Mouse (Mus musculus) neural tube, embryonic 12.5 days (tissue): Measurements from ENCODE around the gene Tas2r135. TPM values are rescaled to one million over a fixed set of nuclear protein-coding genes. Genes with fewer than 3 reads are reported as not detected.

Source experiments
- ATAC-seq: fragments of 200-750 bp; cut with Nextera tagmentation; 2 replicates; pipeline ENCODE4 v1.8.0; 2017; ENCODE audit warnings: low read depth, mild to moderate bottlenecking, moderate TSS enrichment, moderate library complexity; ENCODE audit not compliant: low FRiP score
- H3K27ac ChIP-seq: fragments of 300-500 bp; sonication (generic); 2 replicates; pipeline ENCODE4 v1.5.1; 2016
- H3K27me3 ChIP-seq: fragments of 300-500 bp; sonication (generic); replicated peaks from 2 replicates; pipeline ENCODE4 v1.6.1; 2016; ENCODE audit warnings: mild to moderate bottlenecking
- H3K36me3 ChIP-seq: fragments of 300-500 bp; sonication (generic); 2 replicates; pipeline ENCODE4 v1.6.1; 2016; ENCODE audit warnings: mild to moderate bottlenecking
- H3K4me1 ChIP-seq: fragments of 300-500 bp; sonication (generic); 2 replicates; pipeline ENCODE4 v1.6.1; 2016
- H3K4me2 ChIP-seq: fragments of 300-500 bp; sonication (generic); replicated peaks from 2 replicates; pipeline ENCODE4 v1.6.1; 2016; ENCODE audit warnings: mild to moderate bottlenecking
- H3K4me3 ChIP-seq: fragments of 300-500 bp; sonication (generic); 2 replicates; pipeline ENCODE4 v1.5.1; 2016
- H3K9ac ChIP-seq: fragments of 300-500 bp; sonication (generic); 2 replicates; pipeline ENCODE4 v1.6.1; 2016; ENCODE audit warnings: mild to moderate bottlenecking
- H3K9me3 ChIP-seq: fragments of 300-500 bp; sonication (generic); 2 replicates; pipeline ENCODE4 v1.6.1; 2016; ENCODE audit warnings: mild to moderate bottlenecking
- WGBS: fragments of 180-500 bp; shearing (Covaris S2); methylation state at CpG from one replicate; pipeline ENCODE4 v1.1.7; 2016; 5-methylcytosine and 5-hydroxymethylcytosine counted together
- polyA plus RNA-seq: library from polyadenylated mRNA; unstranded; fragments of >200 nt; fragmentation: Nextera tagmentation; extraction: Ambion mirVana; gene quantifications from 2 replicates; pipeline ENCODE4 v1.2.1, GENCODE M21; 2016

The Tas2r135 gene
- polyA plus RNA-seq, 1 experiment from 2014 or later: not detected

DNA sequence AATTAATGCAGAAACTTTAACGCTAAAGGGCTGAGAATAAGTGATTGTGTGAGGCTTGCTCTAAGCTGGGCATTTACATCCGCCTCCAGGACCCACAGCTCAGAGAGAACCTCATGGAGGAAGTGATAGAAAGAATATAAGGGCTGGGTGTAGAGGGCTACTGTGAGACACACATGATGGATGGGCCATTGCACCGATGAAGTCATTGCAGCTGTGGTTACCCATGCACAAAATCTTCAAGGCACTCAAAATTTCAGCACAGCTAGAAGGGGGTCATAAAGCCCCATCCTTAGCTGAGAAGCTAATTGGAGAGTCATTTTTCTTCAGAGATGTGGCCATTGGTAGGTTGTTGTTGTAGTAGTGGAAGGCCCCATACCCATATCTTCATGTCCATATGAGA is 6.9 kb upstream of the Tas2r135 start:
- 82% methylated on average over 3 of the region's 3 CpGs for WGBS

DNA sequence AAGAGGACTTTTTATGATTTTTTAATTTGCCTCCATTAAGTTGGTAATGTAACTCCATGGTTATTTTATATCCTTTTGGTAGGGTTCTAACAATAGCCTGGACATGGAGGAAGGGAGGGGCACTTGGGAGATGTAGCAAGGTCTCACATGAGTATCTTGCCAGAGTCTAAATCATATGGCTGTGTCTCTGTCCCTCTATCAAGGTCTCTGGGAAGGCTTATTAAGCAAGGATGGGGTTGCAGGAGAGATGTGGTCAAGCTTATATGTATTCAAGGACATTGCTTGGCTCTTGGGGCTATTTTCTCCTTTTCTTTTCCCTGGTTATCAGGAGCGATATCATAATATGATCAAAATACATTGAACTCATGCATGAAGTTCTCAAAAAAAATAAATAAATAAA is 6.2 kb upstream of the Tas2r135 start:
- no peak for ATAC-seq
- H3K9me3 ChIP-seq: no peaks in the 10 kb centered on the region
- WGBS: 90% methylated on average over 1 of the region's 1 CpGs
- no peak overlapping the region for H3K4me2 ChIP-seq
- H3K36me3 ChIP-seq: no peaks in the 10 kb centered on the region
- H3K27ac ChIP-seq: no peak overlapping the region
- H3K4me3 ChIP-seq: no peak overlapping the region
- H3K4me1 ChIP-seq: no peaks in the 10 kb centered on the region
- no peak overlapping the region for H3K9ac ChIP-seq
- no peaks in the 10 kb centered on the region for H3K27me3 ChIP-seq

More for the DNA sequence above, 6.9 kb upstream of the Tas2r135 start:
- Histone ChIP-seq H3K9me3 (no peaks in the 10 kb centered on the region), H3K36me3 (no peaks in the 10 kb centered on the region), H3K4me1 (no peaks in the 10 kb centered on the region), H3K9ac (no peak overlapping the region), H3K4me2 (no peak overlapping the region), H3K27ac (no peak overlapping the region), H3K4me3 (no peak overlapping the region), H3K27me3 (no peaks in the 10 kb centered on the region)
- ATAC-seq: no peak

DNA sequence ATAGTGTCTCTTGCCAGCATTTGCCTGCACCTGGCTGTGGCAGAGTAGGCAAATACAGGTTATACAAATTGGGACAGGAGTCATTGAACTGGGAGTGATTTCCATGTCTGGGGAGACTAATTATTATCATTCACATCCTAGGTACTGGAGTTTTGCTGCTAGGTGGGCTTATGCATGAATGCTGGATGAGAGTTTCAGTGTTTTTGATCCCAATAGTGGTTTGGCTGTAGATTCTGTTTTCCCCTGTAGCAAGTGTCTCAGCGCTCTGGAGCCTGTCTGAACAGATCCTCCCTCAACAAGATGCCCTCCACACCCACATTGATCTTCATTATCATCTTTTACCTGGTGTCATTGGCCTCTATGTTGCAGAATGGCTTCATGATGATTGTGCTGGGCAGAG is 5.3 kb upstream of the Tas2r135 start, which contains the start of gene Tas2r143:
Gene Tas2r143 (plus strand): TSS at position 301 of the 400 bp plus-strand sequence.
- no peaks in the 10 kb centered on the region for H3K9me3 ChIP-seq
- no peak within 1 kb of the TSS for H3K9ac ChIP-seq
- WGBS: 78% methylated on average over 1 of the region's 1 CpGs
- ATAC-seq: no peak
- no peaks in the 10 kb centered on the region for H3K4me1 ChIP-seq
- H3K27me3 ChIP-seq: no peaks in the 10 kb centered on the region
- H3K4me2 ChIP-seq: no peak within 1 kb of the TSS
- H3K36me3 ChIP-seq: no peaks in the 10 kb centered on the region
- no peak within 1 kb of the TSS for H3K4me3 ChIP-seq
- H3K27ac ChIP-seq: no peak within 1 kb of the TSS

DNA sequence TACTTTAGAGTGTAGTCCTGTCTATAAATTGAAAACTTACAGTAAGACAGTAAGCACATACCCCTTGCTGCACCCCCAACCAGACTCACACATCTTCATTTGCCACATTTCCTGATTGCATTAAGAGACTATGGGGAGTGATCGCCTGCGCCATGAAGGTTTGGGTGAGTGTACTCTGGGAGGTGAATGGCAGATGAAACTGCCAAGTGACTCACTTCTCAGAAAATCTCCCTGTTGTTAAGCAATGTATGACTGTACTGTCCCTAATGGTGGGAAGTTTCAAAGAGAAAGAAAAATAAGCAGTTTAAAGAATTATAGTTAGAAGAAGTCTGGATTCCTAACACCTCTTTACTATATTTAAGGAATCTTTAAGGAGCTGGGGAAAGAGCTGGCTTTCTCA is 14.2 kb downstream of the Tas2r135 start:
- H3K27ac ChIP-seq: no peak overlapping the region
- no peak for ATAC-seq
- H3K4me1 ChIP-seq: no peaks in the 10 kb centered on the region
- WGBS: 89% methylated on average over 2 of the region's 2 CpGs
- no peak overlapping the region for H3K4me3 ChIP-seq
- H3K36me3 ChIP-seq: no peaks in the 10 kb centered on the region
- H3K9ac ChIP-seq: no peak overlapping the region
- no peaks in the 10 kb centered on the region for H3K9me3 ChIP-seq
- H3K27me3 ChIP-seq: no peaks in the 10 kb centered on the region
- H3K4me2 ChIP-seq: no peak overlapping the region

DNA sequence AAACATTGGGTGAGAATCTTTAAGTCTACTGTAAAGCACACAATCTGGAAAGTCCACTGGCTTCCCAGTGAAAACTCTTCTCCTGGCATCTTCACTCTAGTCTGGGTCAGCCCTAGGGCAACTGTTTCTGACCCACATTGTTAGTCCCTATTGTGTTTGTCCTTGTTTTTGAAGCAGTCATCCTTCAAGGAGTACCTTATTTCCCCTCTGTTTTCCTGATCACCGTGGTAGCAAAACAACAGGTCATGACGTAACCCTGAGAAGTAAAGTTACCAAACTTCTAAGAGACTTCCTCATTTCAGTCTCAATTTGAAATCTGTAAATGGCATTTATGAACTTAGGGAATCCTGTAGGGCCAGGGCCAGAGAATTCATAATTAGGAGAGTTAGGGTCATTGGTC is 16.2 kb downstream of the Tas2r135 start:
- Histone ChIP-seq H3K9me3 (no peaks in the 10 kb centered on the region), H3K27ac (no peak overlapping the region), H3K4me3 (no peak overlapping the region), H3K36me3 (no peaks in the 10 kb centered on the region), H3K4me1 (no peaks in the 10 kb centered on the region), H3K27me3 (no peaks in the 10 kb centered on the region), H3K4me2 (no peak overlapping the region), H3K9ac (no peak overlapping the region)
- WGBS: 82% methylated on average over 2 of the region's 2 CpGs
- ATAC-seq: no peak

DNA sequence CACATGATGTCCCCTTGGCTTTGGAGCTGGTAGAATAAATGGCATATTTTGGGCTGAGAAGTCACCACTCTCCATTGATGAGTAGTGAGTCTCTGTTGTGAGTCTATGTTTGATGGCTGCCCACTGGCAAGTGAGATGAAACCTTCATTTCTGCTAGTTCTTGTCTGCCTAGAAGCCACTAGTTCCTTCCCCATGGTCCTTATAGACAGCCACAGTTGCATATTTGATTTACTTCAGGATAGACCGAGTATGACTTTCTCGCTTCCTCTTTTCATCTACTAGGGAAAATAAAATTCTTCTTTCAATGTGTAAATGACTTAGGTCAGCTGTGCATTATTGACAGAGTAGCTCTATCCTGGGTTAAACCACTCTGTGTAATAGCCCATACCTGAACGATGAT is 19.2 kb downstream of the Tas2r135 start:
- no peak for ATAC-seq
- no peak overlapping the region for H3K9ac ChIP-seq
- H3K4me3 ChIP-seq: no peak overlapping the region
- no peaks in the 10 kb centered on the region for H3K36me3 ChIP-seq
- H3K27ac ChIP-seq: no peak overlapping the region
- H3K4me1 ChIP-seq: no peaks in the 10 kb centered on the region
- H3K4me2 ChIP-seq: no peak overlapping the region
- H3K9me3 ChIP-seq: no peaks in the 10 kb centered on the region
- 91% methylated on average over 3 of the region's 3 CpGs for WGBS
- H3K27me3 ChIP-seq: no peaks in the 10 kb centered on the region

DNA sequence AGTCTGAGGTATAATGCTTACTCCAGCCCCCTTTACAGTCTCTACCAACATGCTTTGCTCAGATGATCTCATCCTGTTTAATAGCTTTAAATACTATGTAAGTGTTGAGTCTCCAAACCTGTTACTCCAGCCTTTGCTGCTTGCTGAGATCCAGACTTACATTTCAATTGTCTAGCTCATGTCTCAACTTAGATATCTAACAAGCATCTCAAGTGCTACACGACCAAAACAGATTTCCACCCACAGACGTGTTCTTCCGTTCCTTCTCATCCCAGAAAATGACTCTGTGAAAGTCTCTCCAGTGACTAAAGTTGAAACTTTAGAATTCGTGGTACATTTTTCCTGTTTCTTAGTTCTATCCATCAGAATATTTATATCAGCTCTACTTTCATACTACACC is 21.1 kb downstream of the Tas2r135 start:
- no peak overlapping the region for H3K9ac ChIP-seq
- ATAC-seq: no peak
- H3K27ac ChIP-seq: no peak overlapping the region
- no peaks in the 10 kb centered on the region for H3K4me1 ChIP-seq
- H3K4me2 ChIP-seq: no peak overlapping the region
- H3K36me3 ChIP-seq: no peaks in the 10 kb centered on the region
- no peak overlapping the region for H3K4me3 ChIP-seq
- no peaks in the 10 kb centered on the region for H3K9me3 ChIP-seq
- WGBS: 90% methylated on average over 4 of the region's 4 CpGs
- no peaks in the 10 kb centered on the region for H3K27me3 ChIP-seq

DNA sequence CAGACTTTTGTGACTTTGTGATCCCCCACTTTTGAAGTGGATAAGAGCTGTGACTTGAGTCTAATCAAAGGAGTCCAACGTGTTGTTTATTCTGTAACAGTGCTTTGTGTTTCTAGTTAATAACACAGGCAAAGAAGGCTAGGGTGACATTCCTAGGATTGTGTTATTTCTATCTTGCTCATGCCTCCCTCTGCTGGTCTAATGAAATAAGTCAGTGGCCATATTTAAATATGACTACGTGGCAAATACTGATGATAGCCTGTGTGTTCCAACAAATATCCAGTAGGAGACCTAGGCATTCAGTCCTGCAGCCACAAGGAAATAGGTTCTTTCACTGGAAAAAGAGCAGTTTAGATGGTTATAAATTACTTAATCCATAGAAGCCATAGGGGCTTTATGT is 28.3 kb downstream of the Tas2r135 start:
- Histone ChIP-seq H3K4me2 (no peak overlapping the region), H3K4me3 (no peak overlapping the region), H3K4me1 (no peaks in the 10 kb centered on the region), H3K9me3 (no peaks in the 10 kb centered on the region), H3K36me3 (no peaks in the 10 kb centered on the region), H3K27ac (no peak overlapping the region), H3K9ac (no peak overlapping the region), H3K27me3 (no peaks in the 10 kb centered on the region)
- 73% methylated on average over 2 of the region's 2 CpGs for WGBS
- ATAC-seq: no peak

DNA sequence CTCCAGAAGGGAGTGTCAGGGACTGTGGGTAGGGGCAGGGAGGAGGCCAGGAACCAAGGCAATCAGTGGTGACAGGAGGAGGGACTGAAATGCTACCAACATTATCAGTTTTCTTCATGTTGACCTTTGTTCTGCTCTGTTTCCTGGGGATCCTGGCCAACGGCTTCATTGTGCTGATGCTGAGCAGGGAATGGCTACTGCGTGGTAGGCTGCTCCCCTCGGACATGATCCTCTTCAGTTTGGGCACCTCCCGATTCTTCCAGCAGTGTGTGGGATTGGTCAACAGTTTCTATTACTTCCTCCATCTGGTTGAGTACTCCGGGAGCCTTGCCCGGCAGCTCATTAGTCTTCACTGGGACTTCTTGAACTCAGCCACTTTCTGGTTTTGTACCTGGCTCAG is 29.2 kb downstream of the Tas2r135 start, which contains the start of gene Tas2r126:
Gene Tas2r126 (plus strand): TSS at position 90 of the 400 bp plus-strand sequence.
- Histone ChIP-seq H3K27ac (no peak within 1 kb of the TSS), H3K4me1 (no peaks in the 10 kb centered on the region), H3K36me3 (no peaks in the 10 kb centered on the region), H3K27me3 (no peaks in the 10 kb centered on the region), H3K4me2 (no peak within 1 kb of the TSS), H3K9ac (no peak within 1 kb of the TSS), H3K9me3 (no peaks in the 10 kb centered on the region), H3K4me3 (no peak within 1 kb of the TSS)
- WGBS: 87% methylated on average over 6 of the region's 6 CpGs
- no peak for ATAC-seq

DNA sequence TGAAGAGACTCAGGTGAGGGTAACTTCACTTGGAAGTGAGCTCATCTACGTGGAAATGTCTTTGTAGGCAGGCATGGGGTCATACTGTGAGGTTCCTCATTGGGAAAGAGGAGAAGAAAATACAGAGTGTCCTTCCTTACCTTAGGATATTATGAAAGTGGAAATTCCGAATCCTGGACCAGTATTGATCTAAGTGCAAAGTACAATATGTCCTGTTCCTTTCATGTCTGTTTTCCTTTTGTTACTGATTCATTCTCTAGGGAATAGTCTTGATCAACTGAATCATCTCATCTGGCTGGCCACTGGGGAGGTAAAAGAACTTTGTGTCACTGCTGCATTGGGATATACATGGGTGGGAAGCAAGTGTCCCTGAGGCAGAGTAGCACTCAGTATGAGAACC is 30.3 kb downstream of the Tas2r135 start:
- Histone ChIP-seq H3K4me2 (no peak overlapping the region), H3K9ac (no peak overlapping the region), H3K4me1 (no peaks in the 10 kb centered on the region), H3K4me3 (no peak overlapping the region), H3K36me3 (no peaks in the 10 kb centered on the region), H3K27me3 (no peaks in the 10 kb centered on the region), H3K27ac (no peak overlapping the region), H3K9me3 (no peaks in the 10 kb centered on the region)
- 71% methylated on average over 2 of the region's 2 CpGs for WGBS
- ATAC-seq: no peak

DNA sequence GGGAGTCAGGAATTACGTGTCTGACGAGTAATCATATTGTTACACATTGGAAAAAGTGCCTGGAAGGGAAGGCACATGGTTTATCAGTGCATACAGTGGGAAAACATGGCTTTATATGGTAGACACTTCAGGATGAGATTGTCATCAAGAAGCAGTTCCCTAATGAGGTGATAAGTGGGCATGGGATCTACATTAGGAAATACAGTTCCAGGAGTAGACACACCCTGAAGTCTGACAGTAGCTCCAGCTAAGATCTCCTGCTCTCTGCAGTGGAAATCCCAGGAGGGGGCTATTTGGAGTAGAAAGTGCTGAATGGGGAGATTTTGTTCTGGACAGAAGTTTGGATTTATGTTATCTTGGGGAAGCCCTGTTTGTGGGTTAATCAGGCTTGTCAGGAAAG is 36.2 kb downstream of the Tas2r135 start:
- no peaks in the 10 kb centered on the region for H3K36me3 ChIP-seq
- H3K9ac ChIP-seq: no peak overlapping the region
- no peaks in the 10 kb centered on the region for H3K27me3 ChIP-seq
- no peaks in the 10 kb centered on the region for H3K9me3 ChIP-seq
- 77% methylated on average over 2 of the region's 2 CpGs for WGBS
- no peak overlapping the region for H3K4me2 ChIP-seq
- no peak for ATAC-seq
- H3K4me3 ChIP-seq: no peak overlapping the region
- H3K4me1 ChIP-seq: no peaks in the 10 kb centered on the region
- H3K27ac ChIP-seq: no peak overlapping the region

DNA sequence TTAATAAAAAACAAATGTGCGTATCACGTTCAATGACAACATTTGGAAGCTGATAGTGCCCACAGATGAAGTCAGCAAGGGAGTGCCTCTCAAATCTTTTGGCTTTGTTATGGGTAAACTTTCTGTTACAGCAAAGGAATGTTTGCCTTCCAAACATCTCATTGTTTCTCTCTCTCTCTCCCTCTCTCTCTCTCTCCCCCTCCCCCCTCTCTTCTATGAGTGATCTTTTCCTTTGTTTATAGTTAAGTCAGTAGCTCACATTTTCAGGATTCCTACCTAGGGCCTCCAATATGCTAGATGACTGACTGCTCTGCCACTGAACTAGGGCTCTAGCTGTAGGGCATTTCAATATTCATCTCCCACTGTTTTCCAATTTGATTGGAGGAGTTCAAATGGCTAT is 39.3 kb downstream of the Tas2r135 start:
- Histone ChIP-seq H3K4me3 (no peak overlapping the region), H3K27ac (no peak overlapping the region), H3K36me3 (no peaks in the 10 kb centered on the region), H3K4me1 (no peaks in the 10 kb centered on the region), H3K9ac (no peak overlapping the region), H3K27me3 (no peaks in the 10 kb centered on the region), H3K9me3 (no peaks in the 10 kb centered on the region), H3K4me2 (no peak overlapping the region)
- WGBS: 78% methylated on average over 2 of the region's 2 CpGs
- no peak for ATAC-seq

DNA sequence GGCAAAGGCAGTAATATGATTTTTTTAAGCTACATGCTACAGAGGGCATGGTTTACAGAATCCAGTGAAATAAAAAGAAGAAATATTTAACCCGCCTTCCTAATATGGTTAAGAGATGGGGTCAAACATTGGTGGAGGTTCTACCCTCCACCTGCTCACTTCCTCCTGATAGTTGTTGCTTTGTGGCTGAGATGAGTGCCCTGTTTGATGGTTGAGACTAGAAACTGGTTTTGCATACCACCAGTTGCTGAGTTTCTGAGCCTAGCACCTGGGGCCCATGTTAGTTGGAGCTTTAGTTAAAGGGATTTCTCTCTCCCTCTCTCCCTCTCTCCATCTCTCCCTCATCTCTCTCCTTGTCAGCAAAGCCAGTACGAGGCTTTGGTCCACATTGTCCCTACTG is 42.1 kb downstream of the Tas2r135 start:
- 90% methylated on average over 2 of the region's 2 CpGs for WGBS
- Histone ChIP-seq H3K4me1 (no peaks in the 10 kb centered on the region), H3K27me3 (no peaks in the 10 kb centered on the region), H3K27ac (no peak overlapping the region), H3K9ac (no peak overlapping the region), H3K4me2 (no peak overlapping the region), H3K9me3 (no peaks in the 10 kb centered on the region), H3K36me3 (no peaks in the 10 kb centered on the region), H3K4me3 (no peak overlapping the region)
- no peak for ATAC-seq
